Mouse (Mus musculus): ENCODE data around the gene Fbxl2.
A peak's percentile ranks its signal among the peaks of the same experiment; 100 is the strongest.
"Not testable (repeated sequence)": the region's sequence is repeated elsewhere in the genome, so short reads cannot be mapped to it uniquely, and the experiment has no call there.

The Fbxl2 gene

DNA sequence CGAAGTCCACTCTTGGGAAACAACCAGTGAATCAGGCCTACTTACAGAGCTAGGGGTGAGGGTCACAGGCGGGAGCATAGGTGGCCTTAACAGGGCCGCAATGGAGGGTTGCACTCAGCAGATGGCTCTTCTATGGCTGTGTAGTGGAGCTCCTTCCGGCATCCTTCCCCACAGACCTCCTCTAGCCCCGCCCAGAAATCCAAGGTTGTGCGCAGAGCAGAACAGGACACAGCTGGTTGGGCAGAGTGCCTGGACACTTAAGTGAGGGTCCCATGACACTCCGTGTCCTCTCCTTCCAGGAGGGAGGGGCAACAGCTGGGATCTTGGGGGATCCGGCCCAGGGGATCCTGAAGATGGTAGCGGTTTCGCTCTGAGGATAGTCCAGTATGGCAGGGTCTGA is at the start of gene Fbxl2:
TSS of gene Fbxl2 (minus strand) at position 164 of the 400 bp plus-strand sequence.
- no peak for DNase-seq (ENCODE audit: low read depth, low spot score)

DNA sequence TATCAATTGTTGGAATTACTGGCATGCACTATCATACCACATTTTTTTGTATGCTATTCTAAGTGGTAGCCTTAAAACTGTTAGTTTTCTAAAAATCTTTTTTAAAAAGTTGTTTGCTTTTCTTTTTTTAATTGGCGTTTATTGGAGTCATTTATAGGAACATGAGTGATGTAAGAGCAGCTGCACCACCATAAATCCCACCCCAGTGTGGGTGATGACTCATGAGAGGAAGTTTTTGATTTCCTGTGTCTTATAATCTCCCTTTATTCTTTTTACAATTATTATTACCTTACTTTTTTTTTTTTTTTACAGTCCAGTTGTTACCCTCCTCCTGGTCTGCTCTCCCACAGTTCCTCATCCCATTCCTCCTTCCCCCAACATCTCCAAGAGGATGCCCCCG is 48.9 kb upstream of the Fbxl2 start:
- DNase-seq (ENCODE audit: low read depth, low spot score) = no peak

DNA sequence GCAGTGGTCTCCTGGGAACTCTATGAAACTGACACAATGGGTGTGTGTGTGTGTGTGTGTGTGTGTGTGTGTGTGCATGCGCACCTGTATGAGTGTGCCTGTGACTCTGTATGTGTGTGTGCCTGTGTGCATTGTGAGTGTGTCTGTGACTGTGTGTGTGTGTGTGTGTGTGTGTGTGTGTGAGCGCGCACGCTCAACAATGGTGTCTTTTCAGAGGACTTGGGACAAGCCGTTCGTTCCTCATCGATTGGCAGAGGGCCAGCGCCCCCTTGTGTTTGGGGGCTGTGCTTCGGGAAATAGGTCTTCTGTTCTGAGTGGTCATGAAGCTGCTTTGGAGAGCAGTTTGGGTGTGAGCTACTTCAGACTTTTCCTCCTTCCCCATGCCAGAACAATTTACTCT is 46.2 kb upstream of the Fbxl2 start:
- DNase-seq (ENCODE audit: low read depth, low spot score) = peak; percentile 47

DNA sequence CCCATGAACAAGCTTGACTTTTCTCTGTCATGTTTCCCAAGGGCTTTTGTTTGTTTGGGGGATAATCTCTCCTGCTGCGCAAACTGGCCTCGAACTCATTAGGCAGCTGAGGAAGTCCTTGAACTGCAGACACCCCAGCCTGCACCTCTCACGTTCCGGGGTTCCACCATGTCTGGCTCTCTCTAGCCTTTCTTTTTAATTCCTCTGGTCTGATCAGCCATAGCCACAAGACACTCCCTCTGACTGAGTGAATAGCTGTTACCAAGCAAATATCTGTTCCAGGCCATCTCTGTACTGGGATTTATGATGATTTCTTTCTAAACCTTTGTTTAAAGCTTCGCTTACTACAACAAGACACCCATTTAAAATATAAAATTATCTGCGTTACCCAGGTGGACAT is 42.9 kb upstream of the Fbxl2 start:
- not testable (repeated sequence) for DNase-seq (ENCODE audit: low read depth, low spot score)

DNA sequence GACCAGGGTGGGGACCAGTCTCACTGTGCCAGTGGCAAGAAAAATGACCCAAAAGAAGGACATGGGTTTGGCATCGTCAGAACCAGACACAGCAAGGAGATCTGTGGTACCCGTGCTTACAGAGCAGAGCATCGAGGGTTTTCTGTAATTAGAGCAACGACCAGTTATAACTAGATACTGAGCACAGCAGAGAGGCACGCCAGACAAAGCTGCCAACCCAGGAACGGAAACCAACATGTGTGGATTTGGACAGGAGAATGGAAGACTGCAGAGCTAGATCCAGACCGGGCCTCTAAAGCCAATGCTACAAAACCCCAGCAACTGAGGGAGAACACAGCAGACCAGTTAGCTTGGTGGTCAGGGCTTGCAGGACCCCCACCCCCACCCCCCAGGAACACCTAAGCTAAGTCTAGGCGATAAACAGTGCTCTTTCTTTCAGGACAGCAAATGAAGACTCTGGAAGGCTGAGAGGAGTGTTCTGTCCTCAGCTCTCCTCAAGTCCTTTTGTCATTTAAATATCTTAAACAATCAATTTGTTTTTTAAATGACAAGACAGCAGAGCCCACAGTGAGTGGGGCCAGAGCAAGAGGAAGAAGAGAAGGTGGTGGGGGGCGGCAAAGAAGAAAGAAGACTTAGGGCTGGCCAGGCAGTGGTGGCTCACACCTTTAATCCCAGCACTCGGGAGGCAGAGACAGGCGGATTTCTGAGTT is 41.3 kb upstream of the Fbxl2 start:
- no peak for DNase-seq (ENCODE audit: low read depth, low spot score)

DNA sequence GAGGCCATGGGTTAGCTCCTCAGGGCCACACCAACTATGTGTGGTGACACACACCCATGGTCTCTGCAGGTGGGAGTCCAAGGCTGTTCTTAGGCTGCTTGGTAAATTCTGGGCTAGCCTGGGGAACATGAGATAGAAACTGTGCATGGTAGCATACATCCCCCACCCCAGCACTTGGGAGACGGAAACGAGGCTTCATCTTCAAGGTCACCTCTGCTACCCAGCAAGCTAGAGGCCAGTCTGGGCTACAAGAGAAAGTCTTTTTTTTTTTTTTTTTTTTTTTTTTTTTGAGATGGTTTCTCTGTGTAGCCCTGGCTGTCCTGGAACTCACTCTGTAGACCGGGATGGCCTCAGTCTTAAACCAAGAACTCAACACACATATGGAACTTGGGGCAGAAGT is 40.4 kb upstream of the Fbxl2 start:
- no peak for DNase-seq (ENCODE audit: low read depth, low spot score)

DNA sequence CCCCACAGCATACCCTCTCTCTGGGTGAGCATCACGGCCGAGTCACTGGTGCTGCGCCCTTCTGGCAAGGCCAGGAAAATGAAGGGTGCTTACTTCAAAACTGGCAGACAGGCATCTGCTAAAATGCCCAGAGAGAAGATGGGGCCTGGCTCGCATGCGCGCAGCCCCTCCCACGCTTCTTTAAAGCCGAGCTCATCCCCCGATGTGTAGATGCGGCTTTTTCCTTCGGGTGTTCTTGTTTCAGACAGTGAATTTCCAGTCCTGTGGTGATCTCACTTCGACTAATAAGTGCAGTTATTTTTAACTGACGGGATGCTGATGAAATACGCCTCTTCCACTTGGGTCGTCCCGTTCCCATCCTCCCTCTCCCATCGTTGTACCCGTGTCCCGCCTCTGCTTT is 27.7 kb upstream of the Fbxl2 start:
- no peak for DNase-seq (ENCODE audit: low read depth, low spot score)

DNA sequence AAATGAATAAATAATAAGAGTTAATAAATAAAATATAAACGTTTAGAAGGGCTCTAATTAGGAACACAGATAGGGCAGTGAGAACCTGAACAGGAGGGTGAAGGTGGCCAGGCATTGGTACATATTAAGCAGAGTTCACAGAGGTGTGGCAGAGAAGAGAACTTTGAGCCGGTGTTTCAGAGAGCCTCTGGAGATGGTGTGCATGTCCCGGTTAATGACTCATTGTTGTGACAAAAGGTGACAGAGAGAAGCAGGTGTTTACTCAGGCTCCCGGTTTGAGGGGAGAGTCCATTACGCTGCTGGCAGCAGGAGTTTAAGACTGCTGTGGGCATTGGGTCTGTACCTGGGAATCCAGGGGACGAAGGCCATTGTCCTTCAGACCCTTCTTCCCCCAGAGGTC is 23.4 kb upstream of the Fbxl2 start:
- DNase-seq (ENCODE audit: low read depth, low spot score) = no peak

DNA sequence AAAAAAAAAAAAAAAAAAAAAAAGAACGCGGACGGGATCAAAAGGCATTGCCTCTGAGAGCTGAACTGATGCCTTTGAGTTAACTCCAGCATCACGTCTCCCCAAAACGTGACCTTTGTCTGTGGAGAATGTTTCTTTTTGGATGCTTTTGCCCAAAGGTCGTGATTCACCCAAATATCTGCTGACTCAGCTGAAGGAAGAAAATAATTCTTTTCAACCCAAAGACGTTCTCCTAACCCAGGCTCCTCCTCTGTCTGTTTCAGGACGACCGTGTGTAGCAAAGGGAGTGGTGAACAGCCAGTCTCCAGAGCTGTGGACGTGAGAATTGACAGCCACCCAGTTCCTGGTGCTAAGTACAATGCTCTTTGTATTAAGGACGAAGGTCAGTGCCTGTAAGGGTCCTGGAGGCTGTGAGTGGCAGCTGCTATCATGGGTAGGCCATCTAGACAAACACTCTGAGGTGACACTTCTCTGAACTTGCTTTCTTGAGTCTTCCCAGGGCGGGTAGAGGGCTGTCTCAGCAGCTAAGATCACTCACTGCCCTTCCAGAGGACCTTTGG is 22.6 kb upstream of the Fbxl2 start:
- DNase-seq (ENCODE audit: low read depth, low spot score) = no peak

DNA sequence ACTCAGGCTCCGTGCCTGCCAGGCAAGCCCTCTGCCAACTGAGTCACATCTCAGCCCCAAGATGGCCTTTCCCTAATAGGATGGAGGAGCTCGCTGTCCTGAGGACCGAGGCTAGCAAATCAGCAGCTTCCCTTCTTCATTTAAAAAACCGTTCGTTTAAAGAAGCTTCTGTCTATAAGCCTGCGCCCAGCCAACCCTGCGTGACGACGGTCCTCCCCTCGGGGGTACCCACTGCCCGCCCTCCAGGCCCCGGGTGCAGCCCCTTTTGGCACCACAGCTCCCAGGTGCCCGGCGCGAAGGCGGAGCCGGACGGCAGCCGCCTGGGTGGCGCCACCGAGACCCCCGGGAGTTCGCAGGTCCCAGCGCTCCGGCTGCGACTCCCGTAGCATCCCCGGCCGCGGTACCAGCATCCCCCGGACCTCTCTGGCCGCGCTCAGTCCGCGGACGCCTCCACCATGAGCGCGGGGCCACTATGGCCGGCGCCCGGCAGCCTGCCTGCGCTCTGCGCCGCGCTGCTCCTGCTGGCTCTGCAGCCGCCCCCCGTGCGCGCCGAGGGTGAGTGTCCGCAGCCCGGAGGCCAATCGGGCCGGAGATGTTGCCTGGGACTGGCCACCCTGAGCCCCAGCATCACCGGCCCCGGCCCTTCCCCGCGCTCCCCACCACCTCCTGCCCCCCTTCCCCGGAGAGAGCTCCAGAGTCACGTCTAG is 11.3 kb upstream of the Fbxl2 start, which contains the start of gene Susd5:
TSS of gene Susd5 (plus strand) at position 51 of the 707 bp plus-strand sequence.
- no peak for DNase-seq (ENCODE audit: low read depth, low spot score)

DNA sequence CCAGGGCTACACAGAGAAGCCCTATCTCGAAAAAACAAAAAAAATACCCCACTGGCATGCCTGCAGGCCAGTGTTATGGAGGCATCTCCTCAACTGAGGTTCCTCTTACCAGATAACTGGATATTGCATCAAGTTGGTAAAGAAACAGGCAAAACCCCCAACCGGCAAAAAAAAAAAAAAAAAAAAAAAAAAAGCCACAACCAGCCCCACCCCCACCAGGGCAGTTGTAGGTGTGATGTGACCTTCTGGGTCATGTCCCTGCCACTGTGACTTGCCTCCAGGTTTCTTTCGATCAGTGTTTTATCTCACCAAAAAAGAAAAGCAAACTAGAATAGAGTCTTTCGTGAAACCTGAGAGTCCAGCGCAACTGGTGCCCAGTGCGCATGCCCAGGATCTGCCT is 6.9 kb upstream of the Fbxl2 start:
- no peak for DNase-seq (ENCODE audit: low read depth, low spot score)

DNA sequence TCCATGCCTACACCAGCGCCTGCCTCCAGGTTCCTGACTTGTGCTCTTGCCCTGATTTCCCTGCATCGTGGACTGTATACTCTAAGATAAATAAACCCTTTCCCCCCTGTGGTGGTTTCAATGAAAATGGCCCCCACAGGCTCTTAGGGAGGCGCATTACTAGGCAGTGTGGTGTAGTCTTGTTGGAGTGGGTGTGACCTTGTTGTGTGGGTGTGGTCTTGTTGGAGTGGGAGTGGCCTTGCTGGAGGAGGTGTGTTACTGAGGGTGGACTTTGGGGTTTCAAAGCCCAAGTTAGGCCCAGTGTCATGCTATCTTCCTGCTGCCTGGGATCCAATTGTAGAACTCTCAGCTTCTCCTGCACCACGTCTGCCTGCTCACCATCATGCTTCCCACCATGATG is 6.0 kb upstream of the Fbxl2 start:
- no peak for DNase-seq (ENCODE audit: low read depth, low spot score)

DNA sequence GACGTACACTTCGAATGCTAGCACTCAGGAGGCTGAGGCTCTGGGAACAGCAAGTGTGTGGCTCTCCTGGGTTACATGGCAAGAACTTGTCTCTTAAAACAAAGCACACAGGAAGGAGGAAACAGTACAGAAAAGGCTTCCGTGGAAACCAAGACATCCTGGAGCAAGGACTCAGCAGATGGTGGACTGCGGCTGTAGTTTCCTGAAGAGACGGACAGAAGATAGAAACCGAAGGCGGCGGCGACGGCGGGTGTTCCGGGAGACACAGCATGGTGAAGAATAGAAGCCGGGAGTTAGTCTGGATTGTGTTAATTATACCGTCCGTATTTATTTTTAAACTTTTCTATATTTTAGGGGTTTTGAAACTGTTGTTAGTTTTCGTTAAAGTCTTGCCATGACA is 4.8 kb upstream of the Fbxl2 start:
- DNase-seq (ENCODE audit: low read depth, low spot score) = no peak

DNA sequence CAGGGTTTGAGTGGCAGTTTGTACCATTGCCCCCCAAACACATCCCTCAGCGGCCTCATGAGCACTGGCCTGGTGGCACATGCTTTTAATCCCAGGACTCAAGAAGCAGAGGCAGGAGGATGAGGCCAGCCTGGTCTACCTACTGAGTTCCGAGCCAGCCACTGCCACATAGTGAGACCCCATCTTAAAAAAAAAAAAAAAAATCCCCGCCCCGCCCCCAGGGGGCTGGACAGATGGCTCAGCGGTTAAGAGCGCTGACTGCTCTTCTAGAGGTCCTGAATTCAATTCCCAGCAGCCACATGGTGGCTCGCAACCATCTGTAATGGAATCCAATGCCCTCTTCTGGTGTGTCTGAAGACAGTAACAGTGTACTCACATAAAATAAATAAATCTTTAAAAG is 4.1 kb upstream of the Fbxl2 start:
- DNase-seq (ENCODE audit: low read depth, low spot score) = no peak

DNA sequence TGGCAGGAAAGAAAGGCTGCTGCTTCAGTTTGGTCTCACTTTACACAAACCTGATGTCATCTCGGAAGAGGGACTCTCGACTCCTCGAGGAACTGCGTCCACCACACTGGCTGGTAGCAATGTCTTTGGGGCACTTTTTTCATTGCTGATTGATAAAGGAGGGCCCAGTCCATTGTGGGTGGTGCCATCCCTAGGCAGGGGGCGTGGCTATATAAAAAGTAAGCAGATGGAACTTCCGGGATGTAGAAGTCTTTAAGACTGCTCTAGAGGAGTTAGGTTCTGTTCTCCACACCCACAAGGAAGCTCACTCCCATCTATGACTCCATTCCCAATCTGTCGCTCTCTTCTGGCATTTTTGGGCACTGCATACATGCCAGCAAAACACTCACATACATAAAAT is 685 bp upstream of the Fbxl2 start:
- DNase-seq (ENCODE audit: low read depth, low spot score) = no peak

DNA sequence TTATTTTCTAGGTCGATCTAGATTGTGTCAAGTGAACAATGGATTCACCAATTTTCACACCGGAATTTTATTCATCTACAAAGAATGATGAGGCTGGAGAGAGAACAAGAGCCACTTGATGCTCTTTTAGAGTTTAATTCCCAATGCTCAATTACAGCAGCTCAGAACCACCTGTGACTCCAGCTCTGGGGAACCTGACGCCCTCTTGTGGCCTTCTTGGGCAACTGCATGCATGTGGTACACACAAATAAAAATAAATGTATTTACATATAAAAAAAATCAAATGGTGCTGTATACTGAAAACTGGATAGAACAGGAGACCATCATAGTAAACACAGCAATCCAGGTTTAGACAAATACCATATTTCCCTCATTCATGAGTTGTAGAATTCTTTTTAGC is 1.5 kb downstream of the Fbxl2 start:
- DNase-seq (ENCODE audit: low read depth, low spot score) = no peak

DNA sequence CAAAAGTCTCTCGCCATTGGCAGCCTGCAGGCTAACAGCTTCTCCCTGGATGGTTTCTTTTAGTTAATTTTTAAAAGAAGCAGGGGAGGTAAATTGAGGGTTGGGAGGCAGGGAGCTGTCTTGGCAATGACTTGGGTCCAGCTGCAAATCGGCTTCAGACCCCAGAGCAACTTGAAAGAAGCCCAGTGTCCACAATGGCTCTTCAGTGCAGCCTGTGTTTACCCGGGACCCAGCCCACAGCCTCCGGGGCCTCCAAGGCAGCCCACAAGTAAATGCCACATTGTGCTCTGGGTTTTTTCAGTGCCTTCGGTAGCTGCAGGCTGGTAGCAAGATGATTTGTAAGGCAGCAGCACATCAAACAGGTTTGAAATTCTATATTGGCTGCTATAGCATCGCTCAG is 3.5 kb downstream of the Fbxl2 start:
- no peak for DNase-seq (ENCODE audit: low read depth, low spot score)

DNA sequence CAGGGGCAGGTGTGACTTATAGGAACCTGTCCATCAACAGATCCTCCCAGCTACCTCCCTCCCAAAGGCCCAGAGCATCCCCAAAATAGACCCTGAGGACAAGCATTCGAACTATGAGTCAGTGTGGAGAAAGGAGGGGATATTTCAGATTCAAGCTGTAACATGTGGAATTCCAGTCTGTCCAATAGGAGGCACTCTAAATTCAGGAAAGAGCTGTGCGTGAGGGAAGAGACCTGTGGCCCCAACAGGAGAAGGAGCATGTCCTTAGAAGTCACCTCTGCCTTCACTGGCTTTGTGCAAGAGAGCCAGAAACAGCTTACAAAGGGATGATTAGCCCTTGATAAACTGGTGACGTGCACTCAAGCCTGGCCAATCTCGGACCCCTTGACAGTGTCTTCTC is 5.0 kb downstream of the Fbxl2 start:
- no peak for DNase-seq (ENCODE audit: low read depth, low spot score)

DNA sequence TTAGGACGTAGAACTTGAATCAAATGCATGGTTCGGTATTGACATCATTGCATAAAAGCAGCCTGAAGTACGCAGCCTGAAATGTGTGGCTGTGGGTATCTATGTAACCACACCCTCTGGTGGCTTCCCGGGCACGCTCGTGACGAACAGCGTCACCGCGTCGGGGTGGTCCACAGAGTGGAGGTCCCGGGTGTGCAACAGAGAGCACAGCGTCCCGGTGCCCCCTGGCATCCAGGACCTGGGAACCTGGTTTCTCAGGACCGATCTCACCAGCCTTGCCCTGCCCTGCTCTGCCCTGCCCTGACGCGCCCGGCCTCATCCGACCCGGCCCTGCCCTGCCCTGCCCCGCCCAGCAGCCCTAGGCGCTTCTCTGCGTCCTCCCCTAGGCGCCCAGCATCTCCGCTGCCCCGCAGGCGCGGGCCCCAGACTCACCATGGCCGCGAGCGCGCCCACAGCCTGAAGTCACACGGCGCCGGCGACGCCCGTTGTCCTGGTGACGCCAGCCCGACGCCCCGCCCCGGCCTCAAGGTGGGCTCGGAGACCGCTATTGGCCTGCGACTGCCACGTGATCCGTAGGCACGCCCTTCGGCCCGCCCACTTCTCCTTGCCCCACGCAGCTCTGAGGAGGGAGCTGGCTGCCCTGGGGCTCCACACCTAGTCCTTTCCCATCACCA is 19.6 kb downstream of the Fbxl2 start:
- peak; percentile 81 for DNase-seq (ENCODE audit: low read depth, low spot score)

DNA sequence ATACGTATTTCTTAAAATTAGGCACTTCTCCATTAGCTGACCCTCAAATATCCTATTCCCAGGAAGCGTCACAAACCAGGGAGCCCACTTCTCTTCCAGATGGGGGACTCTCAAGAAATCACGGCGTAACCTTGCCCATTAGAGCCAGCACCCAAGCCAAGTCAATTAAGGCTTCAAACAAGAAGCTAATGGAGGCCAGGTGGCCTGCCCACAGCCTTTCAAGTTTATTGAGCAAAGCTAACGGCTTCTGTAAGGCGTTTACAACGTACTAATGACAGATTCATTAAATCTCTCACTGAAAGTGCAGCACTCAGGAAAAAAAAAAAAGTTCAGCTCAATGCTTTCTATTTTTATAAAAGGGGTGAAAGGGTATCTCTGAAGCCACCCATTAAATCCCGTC is 20.1 kb downstream of the Fbxl2 start:
- DNase-seq (ENCODE audit: low read depth, low spot score) = peak; percentile 13

DNA sequence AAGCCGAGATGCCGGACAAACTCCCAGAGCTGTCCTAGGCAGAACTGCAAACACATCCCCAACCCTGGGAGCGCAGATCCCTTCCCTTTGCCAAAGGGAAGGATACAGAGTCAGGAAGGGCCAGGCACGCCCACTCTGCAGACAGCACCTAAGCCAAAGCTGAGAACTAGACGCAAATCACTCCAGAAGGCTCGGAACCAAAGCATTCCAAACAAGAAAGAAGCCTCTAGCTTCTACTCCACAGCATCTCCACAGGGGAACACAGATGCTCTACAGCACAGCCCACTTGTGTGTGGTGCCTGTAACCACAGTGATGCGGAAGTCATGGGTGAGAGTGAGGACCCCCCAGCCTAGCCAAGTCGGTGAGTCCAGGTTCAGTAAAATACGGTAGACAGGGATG is 20.8 kb downstream of the Fbxl2 start:
- no peak for DNase-seq (ENCODE audit: low read depth, low spot score)

DNA sequence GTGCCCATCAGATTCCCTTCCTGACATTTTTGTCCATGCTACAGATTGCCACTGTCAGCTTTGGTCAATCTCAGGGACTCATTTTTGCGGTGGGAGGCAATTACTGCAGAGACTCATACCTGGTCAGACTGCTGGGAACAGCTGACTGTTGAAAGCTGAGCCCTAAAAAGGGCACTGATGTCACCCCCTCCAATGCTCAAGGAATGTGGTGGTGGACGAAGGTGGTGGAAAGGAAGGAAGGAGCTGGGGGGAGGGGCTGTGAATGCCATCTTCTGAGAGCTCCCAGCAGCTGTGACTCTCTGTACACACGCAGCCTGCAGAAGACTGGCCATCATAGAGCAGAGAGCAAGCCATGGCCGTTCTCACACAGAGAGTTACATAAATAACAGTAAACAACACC is 23.9 kb downstream of the Fbxl2 start:
- no peak for DNase-seq (ENCODE audit: low read depth, low spot score)
